Mouse (Mus musculus): ENCODE results near the gene Unc45a. TPM values are rescaled to one million over a fixed set of nuclear protein-coding genes. Genes with fewer than 3 reads are reported as not detected.
A peak's percentile ranks its signal among the peaks of the same experiment; 100 is the strongest.

The Unc45a gene
- total and polyA plus RNA-seq, 3 experiments = 7.9 to 21.8 (median 16.8) TPM

DNA sequence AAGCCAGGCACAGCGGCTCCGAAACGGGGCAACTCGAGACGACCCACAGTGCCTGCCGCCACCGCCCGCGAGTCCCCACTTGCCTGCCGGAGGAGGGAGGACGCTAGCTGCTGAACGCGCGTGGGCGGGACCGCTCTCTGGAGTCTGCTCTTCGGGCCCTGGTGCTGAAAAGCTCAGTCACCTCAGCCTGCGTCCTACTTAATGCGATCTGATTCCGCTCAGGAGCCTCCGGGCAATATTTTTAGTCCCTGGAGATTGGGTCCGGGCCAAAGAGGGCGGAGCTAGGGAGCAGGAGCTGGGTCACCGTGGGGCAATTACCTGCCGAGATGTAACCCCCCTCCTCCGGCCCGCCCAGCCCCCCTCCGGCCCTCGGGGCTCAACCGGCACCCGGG, 29.8 kb upstream of the Unc45a start:
- DNase-seq (ENCODE audit: extremely low read depth) = peak; percentile 60
- dilution Hi-C loops (cut with MboI; ENCODE audit: extremely low pct_ligation_motif_present, extremely low pct_unique_long_range_greater_than_20kb, low sequenced_read_pairs) (no loop called here), in situ Hi-C loops (cut with MboI; ENCODE audit: low pct_ligation_motif_present, low pct_unique_long_range_greater_than_20kb, low sequenced_read_pairs) (loop anchor here (10.0 kb wide), 1 partner anchor 226 kb away; no protein-coding TSS in a partner anchor)
- H3K9ac ChIP-seq (ENCODE audit: insufficient read depth, low read depth) = peak overlapping the region; percentile 95
- no peaks in the 10 kb centered on the region for H3K27me3 ChIP-seq (replicated peaks)
- peaks cover 6% of the 10 kb centered on the region for H3K79me2 ChIP-seq (replicated peaks; ENCODE audit: control insufficient read depth, extremely low read depth, insufficient read depth, poor library complexity, severe bottlenecking)
- TF ChIP-seq HCFC1 (IDR thresholded peaks at IDR 0.05; ENCODE audit: low read depth, low read length) = no peak
- peak; percentile 36; the same call in 1 of the 2 replicates for TF ChIP-seq NELFE (IDR thresholded peaks at IDR 0.05; ENCODE audit: low read depth, low read length)
- TF ChIP-seq MAZ (IDR thresholded peaks at IDR 0.05; ENCODE audit: low read depth, low read length) = no peak
- no peak for TF ChIP-seq ZKSCAN1 (IDR thresholded peaks at IDR 0.05; ENCODE audit: borderline replicate concordance, low read depth, low read length)
- TF ChIP-seq USF2 (conservative IDR thresholded peaks at IDR 0.05; ENCODE audit: low read depth, low read length) = no peak
- no peak for TF ChIP-seq SMC3 (IDR thresholded peaks at IDR 0.05; ENCODE audit: low read depth, low read length)
- TF ChIP-seq ETS1 (conservative IDR thresholded peaks at IDR 0.05; ENCODE audit: low read depth, low read length) = no peak
- TF ChIP-seq KAT2A (IDR thresholded peaks at IDR 0.05; ENCODE audit: insufficient replicate concordance, low read length) = no peak
- no peak for TF ChIP-seq MEF2A (IDR thresholded peaks at IDR 0.05; ENCODE audit: borderline replicate concordance, low read depth, low read length)
- no peak for TF ChIP-seq PAX5 (IDR thresholded peaks at IDR 0.05; ENCODE audit: low read length)
- TF ChIP-seq SIN3A (IDR thresholded peaks at IDR 0.05; ENCODE audit: low read length) = peak; percentile 61; the same call in 1 of the 2 replicates
- no peak for TF ChIP-seq USF1 (IDR thresholded peaks at IDR 0.05; ENCODE audit: low read depth, low read length)
- TF ChIP-seq BHLHE40 (IDR thresholded peaks at IDR 0.05; ENCODE audit: low read depth, low read length) = no peak
- no peak for TF ChIP-seq ZMIZ1 (IDR thresholded peaks at IDR 0.05; ENCODE audit: low read depth, low read length)
- no peak for TF ChIP-seq JUN (IDR thresholded peaks at IDR 0.05; ENCODE audit: insufficient read depth, low read depth, low read length)
- peak; percentile 48; the same call in 1 of the 2 replicates for TF ChIP-seq CHD2 (IDR thresholded peaks at IDR 0.05; ENCODE audit: low read length)
- TF ChIP-seq MAX (IDR thresholded peaks at IDR 0.05; ENCODE audit: low read length) = no peak; the same call in 1 of the 2 replicates
- TF ChIP-seq JUND (conservative IDR thresholded peaks at IDR 0.05; ENCODE audit: low read depth, low read length) = no peak
- TF ChIP-seq RAD21 (IDR thresholded peaks at IDR 0.05; ENCODE audit: low read depth, low read length) = no peak
- TF ChIP-seq ZNF384 (IDR thresholded peaks at IDR 0.05; ENCODE audit: low read depth, low read length) = no peak
- TF ChIP-seq IRF4 (IDR thresholded peaks at IDR 0.05; ENCODE audit: low read depth, low read length) = no peak
- TF ChIP-seq UBTF (IDR thresholded peaks at IDR 0.05; ENCODE audit: low read depth, low read length) = 0 out of 2 replicates have a peak, but pooled peaks have one; percentile 37
- no peak for TF ChIP-seq E2F4 (IDR thresholded peaks at IDR 0.05; ENCODE audit: insufficient replicate concordance, low read depth, low read length)
- TF ChIP-seq CHD1 (IDR thresholded peaks at IDR 0.05; ENCODE audit: low read depth, low read length) = no peak; the same call in 1 of the 2 replicates
- TF ChIP-seq POLR2A (IDR thresholded peaks at IDR 0.05; ENCODE audit: low read depth, low read length) = peak; percentile 47; the same call in 1 of the 2 replicates
- no peak for TF ChIP-seq POLR2AphosphoS2 (IDR thresholded peaks at IDR 0.05; ENCODE audit: low read depth, low read length)
- 0 out of 2 replicates have a peak, but pooled peaks have one; percentile 6 for TF ChIP-seq MYC (IDR thresholded peaks at IDR 0.05; ENCODE audit: low read depth, low read length)
- TF ChIP-seq ELF1 (IDR thresholded peaks at IDR 0.05; ENCODE audit: low read depth, low read length) = 0 out of 2 replicates have a peak, but pooled peaks have one; percentile 8
- no peak for TF ChIP-seq GABPA (IDR thresholded peaks at IDR 0.05; ENCODE audit: insufficient replicate concordance, low read depth, low read length)
- no peak for TF ChIP-seq MXI1 (IDR thresholded peaks at IDR 0.05; ENCODE audit: low read depth, low read length)
- TF ChIP-seq CTCF (conservative IDR thresholded peaks at IDR 0.05 in 1 of 2, IDR thresholded peaks at IDR 0.05 in 1 of 2; ENCODE audit: low read depth in 2 of 2, low read length in 2 of 2) = no peak
- no peak for TF ChIP-seq MAFK (IDR thresholded peaks at IDR 0.05; ENCODE audit: insufficient replicate concordance, low read length)
- H3K4me3 ChIP-seq (replicated peaks in 1 of 3; ENCODE audit: low read depth in 2 of 3, low read length in 2 of 3, poor library complexity in 1 of 3) = peak overlapping the region; percentile 81 to 93 (median 88)
- peak overlapping the region; percentile 80; the same call in 1 of the 2 replicates for H3K4me2 ChIP-seq (ENCODE audit: insufficient read depth, low read depth, poor library complexity, severe bottlenecking)
- H3K36me3 ChIP-seq (replicated peaks in 1 of 2; ENCODE audit: control insufficient read depth in 1 of 2, insufficient read depth in 1 of 2, low read length in 1 of 2) = peaks cover 29 to 31% of the 10 kb centered on the region in 2 experiments
- H3K9me3 ChIP-seq (replicated peaks; ENCODE audit: low read length) = no peaks in the 10 kb centered on the region
- H3K27ac ChIP-seq (ENCODE audit: insufficient read depth, low read depth) = peak overlapping the region; percentile 61; the same call in 1 of the 2 replicates
- peaks cover 22 to 68% of the 10 kb centered on the region in 2 experiments for H3K4me1 ChIP-seq (ENCODE audit: control insufficient read depth in 1 of 2, insufficient read depth in 2 of 2)
